Mouse (Mus musculus) bone marrow macrophage, adult 2 months (primary cell): ENCODE measurements around the gene Rpn1.

Source experiments
- CTCF ChIP-seq: IDR thresholded peaks from 2 replicates; pipeline ENCODE4 v1.5.1; 2012; ENCODE audit warnings: low read depth, mild to moderate bottlenecking, low read length, moderate library complexity
- POLR2A ChIP-seq: IDR thresholded peaks from 2 replicates; pipeline ENCODE4 v1.6.1; 2012; ENCODE audit warnings: mild to moderate bottlenecking, low read depth, low read length, borderline replicate concordance

GRCm38 (mm10) chr6:88124551-88124950, 40.3 kb downstream of the Rpn1 start:
- no peak for TF ChIP-seq CTCF
- TF ChIP-seq POLR2A = no peak
